Mouse (Mus musculus) G1E (cell line): Measurements from ENCODE around the gene Gjd3.

Experiments used
- CTCF ChIP-seq: IDR thresholded peaks from 2 replicates; pipeline ENCODE4 v1.5.1; 2012; ENCODE audit warnings: low read depth, low read length, inconsistent platforms, mixed read lengths
- TAL1 ChIP-seq: conservative IDR thresholded peaks from 2 replicates; pipeline ENCODE4 v1.6.1; 2012; ENCODE audit warnings: low read depth, low read length, inconsistent platforms, mixed read lengths

DNA sequence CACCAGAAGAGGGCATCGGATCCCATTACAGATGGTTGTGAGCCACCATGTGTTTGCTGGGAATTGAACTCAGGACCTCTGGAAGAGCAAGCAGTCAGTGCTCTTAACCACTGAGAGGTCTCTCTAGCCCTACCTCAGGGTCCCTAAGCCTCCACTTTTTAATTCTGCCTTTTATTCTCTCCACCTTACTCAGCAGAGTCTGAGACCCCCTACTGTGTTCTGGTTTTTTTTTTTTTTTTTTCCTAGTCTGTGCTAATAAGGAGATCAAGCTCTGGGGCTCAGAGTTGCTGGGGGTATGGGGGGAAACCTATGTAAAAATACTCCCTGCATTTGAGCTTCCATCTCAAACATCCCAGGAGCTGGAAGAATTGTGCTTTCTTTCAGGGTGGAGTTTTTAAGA is 30.7 kb downstream of the Gjd3 start:
- TF ChIP-seq CTCF (no peak), TAL1 (no peak)
